Mouse (Mus musculus) ovary, adult 18-20 months (tissue): Measurements from ENCODE around the gene Psg27.
"Not testable (repeated sequence)": the region's sequence is repeated elsewhere in the genome, so short reads cannot be mapped to it uniquely, and the experiment has no call there.

Experiments
- DNase-seq: peaks from one replicate; pipeline ENCODE4 v3.0.0; 2022; ENCODE audit warnings: low spot score, mixed read lengths

Psg27 gene

GRCm38 (mm10) chr7:18567205-18567604 lies at the start of gene Psg27:
Gene Psg27, minus strand, starts transcription at chr7:18567305.
- DNase-seq: no peak

- not testable (repeated sequence) for DNase-seq
These were observed 49.3 kb upstream of the Psg27 start, which contains the start of gene Psg23 for GRCm38 (mm10) chr7:18616401-18616800. Gene Psg23, minus strand, starts transcription at chr7:18616501.

GRCm38 (mm10) chr7:18559850-18560249 lies 7.3 kb downstream of the Psg27 start:
- DNase-seq: no peak

DNA sequence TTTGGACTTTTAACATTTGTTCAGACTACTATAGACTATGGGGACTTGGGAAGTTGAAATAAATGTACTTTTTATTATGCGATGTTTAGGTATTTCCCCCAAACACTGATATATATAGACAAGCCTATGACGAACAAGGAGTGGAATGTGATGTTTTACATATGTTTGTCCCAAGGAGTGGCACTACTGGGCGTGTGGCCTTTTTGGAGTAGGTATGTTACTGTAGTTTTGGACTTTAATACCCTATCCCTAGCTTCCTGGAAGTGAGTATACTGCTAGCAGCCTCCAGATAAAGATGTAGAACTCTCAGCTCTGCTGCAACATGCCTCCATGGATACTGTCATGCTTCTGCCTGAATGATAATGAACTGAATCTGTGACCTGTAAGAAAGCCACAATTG lies 11.4 kb downstream of the Psg27 start:
- DNase-seq: not testable (repeated sequence)

DNA sequence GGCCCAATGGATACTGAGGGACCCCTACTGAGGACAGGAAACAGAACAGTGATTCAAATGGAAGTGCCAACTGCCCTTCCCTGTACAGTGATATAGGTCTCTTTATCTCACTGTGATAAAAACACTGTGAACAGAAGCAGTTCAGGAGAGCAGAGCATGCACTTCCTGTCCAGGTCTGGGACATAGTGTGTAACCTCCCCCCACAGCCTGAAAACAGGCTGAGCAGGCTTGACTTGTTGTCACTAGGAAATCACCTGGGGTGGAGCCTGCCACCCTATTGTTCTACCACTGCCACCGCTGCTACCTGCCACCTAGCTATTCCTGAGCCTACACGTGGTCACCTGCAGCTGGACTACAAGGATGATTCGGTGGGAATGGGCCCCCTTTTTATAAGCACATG lies 33.7 kb downstream of the Psg27 start:
- no peak for DNase-seq

GRCm38 (mm10) chr7:18532169-18532568 lies 34.9 kb downstream of the Psg27 start, which contains the start of gene Psg25:
Gene Psg25, minus strand, starts transcription at chr7:18532269.
- no peak for DNase-seq

- DNase-seq: no peak
These were observed 42.4 kb downstream of the Psg27 start for GRCm38 (mm10) chr7:18524668-18525067.

DNA sequence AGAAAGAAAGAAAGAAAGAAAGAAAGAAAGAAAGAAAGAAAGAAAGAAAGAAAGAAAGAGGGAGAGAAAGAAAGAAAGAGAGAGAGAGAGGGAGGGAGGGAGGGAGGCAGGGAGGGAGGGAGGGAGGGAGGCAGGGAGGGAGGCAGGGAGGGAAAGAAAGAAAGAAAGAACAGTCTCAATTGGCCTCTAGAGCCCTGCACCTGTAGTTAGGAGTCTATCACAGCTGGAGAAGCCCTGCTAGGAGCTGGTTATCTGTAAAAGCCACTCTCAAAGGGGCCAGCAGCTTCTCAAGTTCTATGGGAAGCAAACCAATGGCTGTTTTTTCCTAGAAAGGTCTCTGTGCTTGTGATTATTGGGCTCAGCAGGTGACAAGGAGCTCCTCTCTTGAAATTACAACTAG lies 54.3 kb downstream of the Psg27 start:
- DNase-seq: not testable (repeated sequence)

DNA sequence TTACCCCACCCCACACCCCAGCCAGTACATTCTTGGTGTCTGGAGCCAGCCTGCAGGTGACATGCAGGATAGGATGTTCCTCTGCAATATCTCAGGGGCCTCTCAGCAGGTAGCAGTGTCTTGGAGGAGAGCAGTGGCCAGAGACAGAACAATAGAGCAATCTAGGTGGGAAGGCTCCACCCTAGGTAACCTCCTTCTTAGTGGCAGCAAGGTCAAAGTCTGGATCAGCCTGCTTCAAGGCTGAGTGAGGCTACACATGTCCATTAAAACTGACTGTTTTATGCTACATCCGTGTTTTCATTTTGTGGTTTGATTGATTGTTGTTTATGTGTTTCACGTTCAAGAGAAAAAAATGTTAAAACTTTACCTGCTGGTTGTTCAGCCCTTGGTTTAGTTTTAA lies 54.7 kb downstream of the Psg27 start:
- DNase-seq: not testable (repeated sequence)

- no peak for DNase-seq
These were observed 55.6 kb downstream of the Psg27 start for GRCm38 (mm10) chr7:18511479-18511878.
